Mouse (Mus musculus): ENCODE results near the gene Bend7. TPM values are rescaled to one million over a fixed set of nuclear protein-coding genes. Genes with fewer than 3 reads are reported as not detected.

Gene Bend7
- polyA plus RNA-seq (2015; fragmentation: Nextera tagmentation; extraction: Ambion mirVana), result 1.4 and 1.7 TPM in 2 replicates

DNA sequence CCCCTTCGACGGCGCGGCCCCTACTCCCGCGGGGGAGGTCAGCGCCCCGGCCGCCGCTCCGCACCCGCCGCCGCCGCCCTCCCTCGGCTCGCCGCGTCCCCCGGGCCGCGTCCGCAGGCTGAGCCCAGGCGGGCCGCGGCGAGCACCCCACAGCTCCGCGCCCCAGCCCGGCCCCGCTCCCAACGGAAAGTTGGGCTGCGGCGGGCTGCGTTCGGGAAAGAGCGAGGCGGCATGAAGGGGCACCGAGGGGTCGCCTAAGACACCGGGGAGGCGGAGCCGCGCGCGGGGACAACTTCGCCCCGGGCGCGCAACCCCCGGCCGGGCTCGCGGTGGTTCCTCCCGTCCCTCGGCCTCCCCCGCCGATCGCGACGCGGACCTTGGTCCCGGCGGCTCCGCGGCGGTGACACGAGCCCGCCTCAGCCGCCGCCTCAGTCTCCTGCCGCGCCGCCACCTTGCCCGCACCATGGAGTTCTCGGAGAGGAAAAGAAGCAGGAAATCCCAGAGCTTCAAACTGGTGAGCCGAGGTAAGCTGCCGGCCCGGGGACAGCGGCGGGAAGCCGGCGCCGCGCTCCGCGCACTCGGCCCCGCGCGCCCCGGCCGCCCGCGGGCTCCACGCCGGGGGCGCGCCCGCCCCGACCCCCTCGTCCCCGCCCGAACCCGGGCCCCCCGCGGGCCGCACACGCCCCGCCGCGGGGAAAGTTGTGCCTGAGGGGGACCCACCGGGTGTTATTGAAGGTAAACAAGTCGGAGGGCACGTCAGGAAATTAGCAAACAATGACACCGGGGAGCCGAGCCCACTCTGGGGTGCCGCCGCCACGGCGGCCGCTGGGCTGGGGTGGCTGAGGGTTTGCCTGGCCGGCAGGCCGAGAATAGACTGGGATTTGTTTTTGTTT is at the start of gene Bend7:
TSS of gene Bend7 (plus strand) at position 63 of the 893 bp plus-strand sequence.
- Histone ChIP-seq H3K27ac (replicated peaks) (0 out of 2 replicates have a peak within 1 kb of the TSS, but pooled peaks have one; percentile 45), H3K36me3 (replicated peaks) (no peaks in the 10 kb centered on the region), H3K4me1 (replicated peaks) (0 out of 2 replicates have a peak, but pooled peaks cover 7% of the 10 kb centered on the region), H3K9me3 (replicated peaks) (no peaks in the 10 kb centered on the region), H3K4me3 (replicated peaks) (peak within 1 kb of the TSS; percentile 57), H3K9ac (peak within 1 kb of the TSS; percentile 35; the same call in 1 of the 2 replicates), H3K27me3 (peaks cover 68% of the 10 kb centered on the region), H3K4me2 (peak within 1 kb of the TSS; percentile 61)
- ATAC-seq (ENCODE audit: insufficient read depth), result peak; percentile 73
- WGBS (ENCODE audit: insufficient replicate concordance), result under 1% methylated on average over 104 of the region's 124 CpGs

DNA sequence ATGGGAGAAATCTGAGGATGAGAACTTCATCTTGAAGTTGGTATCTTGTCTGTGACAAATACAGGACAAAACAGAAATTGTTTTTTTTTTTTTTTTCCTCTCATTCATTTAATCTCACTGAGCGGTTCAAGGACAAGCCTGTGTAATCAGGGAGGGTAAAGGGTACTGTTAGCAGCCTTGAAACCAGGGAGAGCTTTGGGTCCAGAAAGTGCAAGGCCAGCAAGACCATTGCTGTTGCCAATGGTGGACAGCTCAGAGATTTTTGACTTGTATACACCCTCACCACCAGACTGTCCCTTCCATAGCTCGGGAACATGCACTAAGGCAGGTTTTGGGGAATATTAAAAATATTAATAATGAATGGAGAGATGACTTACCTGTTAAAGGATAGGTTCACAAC is 49.0 kb upstream of the Bend7 start:
- Histone ChIP-seq H3K27me3 (no peaks in the 10 kb centered on the region), H3K4me3 (replicated peaks) (no peak overlapping the region), H3K4me2 (no peak overlapping the region), H3K36me3 (replicated peaks) (no peaks in the 10 kb centered on the region), H3K9ac (no peak overlapping the region), H3K27ac (replicated peaks) (no peak overlapping the region), H3K4me1 (replicated peaks) (no peaks in the 10 kb centered on the region), H3K9me3 (replicated peaks) (no peaks in the 10 kb centered on the region)
- ATAC-seq (ENCODE audit: insufficient read depth), result no peak
- WGBS (ENCODE audit: insufficient replicate concordance), result 53% methylated on average over 2 of the region's 2 CpGs

DNA sequence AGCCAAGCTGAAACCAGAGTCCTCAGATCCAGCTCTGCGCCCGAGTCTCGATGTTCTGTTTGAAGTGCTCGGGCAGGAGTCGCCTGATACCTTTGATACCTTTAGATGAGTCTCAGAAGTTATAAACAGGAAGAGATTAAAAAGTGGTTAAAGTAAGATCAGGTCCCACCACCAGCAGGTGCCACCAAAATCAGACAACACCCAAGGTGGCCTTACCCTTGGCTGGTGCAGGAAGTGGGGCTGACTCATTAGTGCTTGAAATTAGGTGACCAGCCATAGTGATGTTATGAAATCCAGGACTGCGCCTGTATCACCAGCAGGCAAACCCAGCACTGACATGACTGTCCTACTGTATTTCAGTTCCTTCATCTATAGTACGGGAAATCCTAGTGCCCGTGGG is 47.9 kb upstream of the Bend7 start:
- no peak overlapping the region for H3K27ac ChIP-seq (replicated peaks)
- WGBS (ENCODE audit: insufficient replicate concordance), result 72% methylated on average over 8 of the region's 8 CpGs
- no peaks in the 10 kb centered on the region for H3K9me3 ChIP-seq (replicated peaks)
- no peaks in the 10 kb centered on the region for H3K27me3 ChIP-seq
- no peak overlapping the region for H3K9ac ChIP-seq
- ATAC-seq (ENCODE audit: insufficient read depth), result no peak
- no peaks in the 10 kb centered on the region for H3K36me3 ChIP-seq (replicated peaks)
- no peak overlapping the region for H3K4me2 ChIP-seq
- no peak overlapping the region for H3K4me3 ChIP-seq (replicated peaks)
- no peaks in the 10 kb centered on the region for H3K4me1 ChIP-seq (replicated peaks)

DNA sequence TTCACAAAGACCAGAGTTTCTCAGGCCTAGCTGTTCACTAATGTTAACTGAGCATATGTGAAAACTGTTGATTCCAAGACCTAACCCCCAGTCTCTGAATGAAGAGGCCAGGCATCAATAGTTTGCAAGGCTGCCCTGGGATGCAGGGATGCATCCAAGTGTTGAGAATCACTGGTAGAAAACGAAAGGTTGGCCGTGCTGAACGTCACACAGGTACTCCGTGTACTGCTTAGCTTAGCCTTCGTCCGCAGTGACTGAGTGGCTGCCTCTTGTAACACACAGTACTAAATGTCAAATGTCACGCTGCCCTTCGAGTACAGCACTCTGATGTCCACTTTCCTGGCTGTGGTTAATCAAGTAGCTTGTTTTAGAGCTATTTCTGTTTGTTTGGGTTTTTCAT is 46.0 kb upstream of the Bend7 start:
- no peak overlapping the region for H3K27ac ChIP-seq (replicated peaks)
- H3K4me2 ChIP-seq, result no peak overlapping the region
- no peaks in the 10 kb centered on the region for H3K27me3 ChIP-seq
- no peak overlapping the region for H3K9ac ChIP-seq
- H3K9me3 ChIP-seq (replicated peaks), result no peaks in the 10 kb centered on the region
- no peak for ATAC-seq (ENCODE audit: insufficient read depth)
- H3K4me1 ChIP-seq (replicated peaks), result no peaks in the 10 kb centered on the region
- H3K36me3 ChIP-seq (replicated peaks), result no peaks in the 10 kb centered on the region
- WGBS (ENCODE audit: insufficient replicate concordance), result 70% methylated on average over 8 of the region's 8 CpGs
- H3K4me3 ChIP-seq (replicated peaks), result no peak overlapping the region

DNA sequence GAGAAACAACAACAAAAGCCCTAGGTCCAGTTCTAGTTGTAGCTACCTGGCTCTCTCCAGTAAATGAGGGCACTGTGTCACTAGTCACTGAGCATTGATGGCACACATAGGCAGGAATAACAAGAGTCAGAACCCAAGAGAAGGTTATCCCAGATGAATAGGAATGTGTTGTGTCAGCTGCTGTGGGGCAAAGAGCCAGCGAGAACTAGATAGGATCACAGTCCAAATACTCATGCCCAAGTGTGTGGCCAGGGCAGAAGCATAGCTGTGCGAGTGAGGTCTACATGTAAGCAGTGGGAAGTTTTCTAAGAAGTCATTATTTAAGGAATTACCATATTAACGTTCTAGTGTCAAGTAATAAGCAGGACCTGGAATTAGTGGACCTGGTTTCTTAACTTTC is 37.7 kb upstream of the Bend7 start:
- Histone ChIP-seq H3K36me3 (replicated peaks) (no peaks in the 10 kb centered on the region), H3K27me3 (no peaks in the 10 kb centered on the region), H3K4me2 (no peak overlapping the region), H3K9ac (no peak overlapping the region), H3K9me3 (replicated peaks) (no peaks in the 10 kb centered on the region), H3K27ac (replicated peaks) (no peak overlapping the region), H3K4me1 (replicated peaks) (no peaks in the 10 kb centered on the region), H3K4me3 (replicated peaks) (no peak overlapping the region)
- 65% methylated on average over 3 of the region's 3 CpGs for WGBS (ENCODE audit: insufficient replicate concordance)
- ATAC-seq (ENCODE audit: insufficient read depth), result no peak

DNA sequence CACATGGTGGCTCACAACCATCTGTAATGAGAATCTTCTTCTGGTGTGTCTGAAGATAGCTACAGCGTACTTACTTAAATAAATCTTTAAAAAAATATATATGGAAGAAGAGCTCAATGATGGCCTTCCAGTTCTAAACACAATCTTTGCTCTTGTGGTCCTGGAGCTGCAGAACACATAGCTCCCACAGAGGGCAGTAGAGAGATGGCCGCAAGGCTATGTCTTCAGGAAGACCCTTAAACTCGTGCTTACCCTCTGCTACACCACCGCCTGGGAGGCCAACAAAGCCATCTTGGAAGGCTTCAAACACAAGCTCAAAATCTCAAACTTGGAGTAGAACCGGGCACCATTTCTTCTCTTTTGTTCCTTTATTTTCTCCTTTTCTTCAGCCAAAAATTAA is 6.4 kb upstream of the Bend7 start:
- Histone ChIP-seq H3K36me3 (replicated peaks) (no peaks in the 10 kb centered on the region), H3K27me3 (peaks cover 14% of the 10 kb centered on the region), H3K9ac (no peak overlapping the region), H3K4me3 (replicated peaks) (no peak overlapping the region), H3K9me3 (replicated peaks) (no peaks in the 10 kb centered on the region), H3K4me1 (replicated peaks) (no peaks in the 10 kb centered on the region), H3K27ac (replicated peaks) (no peak overlapping the region), H3K4me2 (no peak overlapping the region)
- no peak for ATAC-seq (ENCODE audit: insufficient read depth)
- WGBS (ENCODE audit: insufficient replicate concordance), result 40% methylated on average over 5 of the region's 5 CpGs

DNA sequence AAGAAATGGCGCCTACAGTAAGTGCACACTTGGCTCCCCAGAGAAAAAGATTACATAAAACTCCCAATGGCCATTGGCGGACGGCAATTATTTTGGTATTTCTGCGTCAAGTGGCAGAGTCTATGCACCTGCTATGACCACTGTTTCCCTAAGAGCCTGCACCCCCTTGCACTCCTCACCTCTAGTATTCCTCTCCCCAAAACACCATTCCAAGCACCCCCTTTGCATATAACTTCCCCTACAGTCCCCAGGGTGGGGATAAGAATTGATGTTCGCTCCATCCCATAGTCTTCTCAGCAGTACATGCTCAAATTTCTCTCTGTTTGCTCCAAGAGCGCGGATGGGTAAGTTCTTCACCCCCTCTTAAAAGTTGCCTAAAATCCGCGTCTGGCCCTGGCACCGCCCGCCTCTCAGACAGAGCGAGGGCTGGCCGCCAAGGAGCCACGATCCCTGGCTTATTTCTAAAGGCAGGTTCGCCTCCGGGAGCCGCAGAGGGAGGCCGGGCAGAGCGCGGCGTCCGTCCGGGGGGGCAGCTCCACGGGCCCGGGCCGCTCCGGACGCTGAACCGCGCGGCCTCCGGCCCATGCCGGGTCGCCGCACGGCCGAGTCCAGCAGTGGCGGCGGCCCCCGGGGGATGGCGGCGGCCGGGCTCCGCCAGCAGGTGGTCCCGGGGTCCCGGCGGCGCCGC is 406 bp upstream of the Bend7 start:
- Histone ChIP-seq H3K9me3 (replicated peaks) (no peaks in the 10 kb centered on the region), H3K4me3 (replicated peaks) (peak overlapping the region; percentile 57), H3K4me1 (replicated peaks) (0 out of 2 replicates have a peak, but pooled peaks cover 7% of the 10 kb centered on the region), H3K36me3 (replicated peaks) (no peaks in the 10 kb centered on the region), H3K27me3 (peaks cover 68% of the 10 kb centered on the region), H3K4me2 (peak overlapping the region; percentile 61), H3K27ac (replicated peaks) (no peak overlapping the region), H3K9ac (no peak overlapping the region)
- peak; percentile 64 for ATAC-seq (ENCODE audit: insufficient read depth)
- WGBS (ENCODE audit: insufficient replicate concordance), result 5% methylated on average over 48 of the region's 49 CpGs

DNA sequence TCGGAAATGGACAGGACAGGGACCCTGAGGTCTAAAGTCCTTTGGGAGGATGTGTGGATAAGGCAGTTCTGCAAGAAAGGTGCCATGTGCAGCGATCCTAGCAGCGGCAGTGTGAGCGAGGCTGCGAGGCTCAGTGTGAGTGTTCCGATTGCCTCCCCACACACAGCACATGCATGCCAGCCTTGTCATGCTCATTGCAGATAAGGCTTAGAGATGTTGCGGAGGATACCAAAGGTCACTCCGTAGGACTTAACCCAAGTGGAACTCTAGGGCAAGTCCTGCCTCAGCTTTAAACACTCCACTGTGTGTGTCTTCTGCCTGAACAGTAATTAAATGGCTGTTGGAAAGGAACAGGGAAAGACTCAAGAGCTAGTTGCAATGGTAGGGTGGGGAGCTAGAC is 5.5 kb downstream of the Bend7 start:
- WGBS (ENCODE audit: insufficient replicate concordance), result 59% methylated on average over 8 of the region's 8 CpGs
- no peak overlapping the region for H3K4me3 ChIP-seq (replicated peaks)
- H3K9me3 ChIP-seq (replicated peaks), result no peaks in the 10 kb centered on the region
- H3K9ac ChIP-seq, result no peak overlapping the region
- no peaks in the 10 kb centered on the region for H3K36me3 ChIP-seq (replicated peaks)
- no peak for ATAC-seq (ENCODE audit: insufficient read depth)
- H3K4me1 ChIP-seq (replicated peaks), result peaks cover 7% of the 10 kb centered on the region; the same call in 1 of the 2 replicates
- H3K27ac ChIP-seq (replicated peaks), result no peak overlapping the region
- peaks cover 35% of the 10 kb centered on the region for H3K27me3 ChIP-seq
- H3K4me2 ChIP-seq, result no peak overlapping the region

DNA sequence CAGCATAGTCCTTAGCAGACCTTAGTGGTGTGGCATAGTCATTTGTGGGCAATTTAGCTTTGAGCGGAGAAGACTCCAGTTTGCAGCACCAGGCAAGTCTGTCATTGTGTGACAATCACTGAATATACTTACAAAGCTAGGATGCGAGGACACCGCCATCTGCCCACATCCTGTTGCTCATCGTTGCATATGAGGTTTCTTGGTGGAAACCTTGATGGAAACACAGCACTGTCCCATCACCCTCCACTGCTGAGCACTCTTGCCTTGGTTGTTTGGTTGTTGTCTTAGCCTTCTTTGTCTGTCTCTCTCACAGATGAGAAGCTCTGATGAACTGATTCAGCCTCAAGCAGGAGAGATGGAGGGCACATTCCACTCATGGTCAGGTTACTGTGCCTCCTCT is 12.5 kb downstream of the Bend7 start:
- Histone ChIP-seq H3K4me3 (replicated peaks) (no peak overlapping the region), H3K27me3 (no peaks in the 10 kb centered on the region), H3K9ac (no peak overlapping the region), H3K9me3 (replicated peaks) (no peaks in the 10 kb centered on the region), H3K36me3 (replicated peaks) (no peaks in the 10 kb centered on the region), H3K27ac (replicated peaks) (no peak overlapping the region), H3K4me2 (no peak overlapping the region), H3K4me1 (replicated peaks) (no peaks in the 10 kb centered on the region; the same call in 1 of the 2 replicates)
- no peak for ATAC-seq (ENCODE audit: insufficient read depth)
- WGBS (ENCODE audit: insufficient replicate concordance), result 55% methylated on average over 4 of the region's 4 CpGs

DNA sequence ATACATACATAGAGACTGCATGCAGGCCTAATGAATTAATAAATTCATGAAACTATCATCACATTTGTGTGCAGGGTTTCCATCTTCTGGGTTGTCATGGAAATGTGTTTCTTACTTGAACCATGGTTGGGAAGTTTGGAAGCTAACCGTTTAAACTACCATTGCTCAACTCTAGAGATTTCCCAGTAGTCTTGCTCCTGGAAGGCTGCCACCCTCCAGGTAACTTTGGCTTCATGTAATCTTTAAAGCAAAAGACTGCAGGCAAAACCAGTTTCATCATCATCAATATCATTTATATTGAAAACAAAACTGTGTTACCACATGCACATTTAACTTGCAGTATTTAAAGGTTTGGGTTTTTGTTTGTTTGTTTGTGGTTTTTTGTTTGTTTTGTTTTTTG is 16.3 kb downstream of the Bend7 start:
- Histone ChIP-seq H3K9me3 (replicated peaks) (no peaks in the 10 kb centered on the region), H3K4me2 (no peak overlapping the region), H3K36me3 (replicated peaks) (no peaks in the 10 kb centered on the region), H3K27ac (replicated peaks) (no peak overlapping the region), H3K9ac (no peak overlapping the region), H3K27me3 (no peaks in the 10 kb centered on the region), H3K4me3 (replicated peaks) (no peak overlapping the region), H3K4me1 (replicated peaks) (no peaks in the 10 kb centered on the region)
- WGBS (ENCODE audit: insufficient replicate concordance), result 34% methylated on average over 1 of the region's 1 CpGs
- no peak for ATAC-seq (ENCODE audit: insufficient read depth)

DNA sequence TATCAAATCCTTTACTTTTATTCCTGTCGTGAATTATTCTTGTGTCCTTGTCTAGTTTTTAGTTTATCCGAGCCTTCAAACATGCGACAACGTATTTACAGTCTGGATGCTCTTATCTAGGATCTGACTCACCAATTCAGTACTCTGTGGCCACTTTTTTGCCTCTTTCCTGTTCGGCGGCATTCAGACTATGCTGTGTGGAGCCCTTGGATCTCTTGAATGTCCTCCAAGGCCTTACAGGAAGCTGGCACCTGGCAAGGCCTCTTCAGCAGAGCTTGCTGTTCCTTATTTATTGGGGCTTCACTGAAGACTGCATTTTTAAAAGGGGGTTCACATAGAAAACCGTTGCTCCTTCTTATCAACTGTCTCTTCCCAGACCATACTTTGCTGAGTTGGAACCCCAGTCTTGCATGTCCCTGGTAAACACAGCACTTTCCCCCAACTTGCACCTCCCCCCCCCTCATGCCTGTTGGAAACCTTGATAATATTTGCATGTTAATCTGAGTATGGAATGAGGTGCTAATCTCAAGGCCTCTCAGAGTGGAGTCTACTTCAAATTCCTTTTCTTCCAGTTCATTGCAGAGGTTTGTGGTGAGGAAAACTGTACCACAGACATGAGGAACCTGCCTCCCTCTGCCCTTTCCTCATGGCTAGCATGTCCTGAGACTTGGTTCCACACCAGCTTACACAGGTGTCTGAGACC is 18.6 kb downstream of the Bend7 start:
- no peak for ATAC-seq (ENCODE audit: insufficient read depth)
- WGBS (ENCODE audit: insufficient replicate concordance), result 46% methylated on average over 7 of the region's 7 CpGs
- no peak overlapping the region for H3K27ac ChIP-seq (replicated peaks)
- no peak overlapping the region for H3K9ac ChIP-seq
- no peaks in the 10 kb centered on the region for H3K4me1 ChIP-seq (replicated peaks)
- no peak overlapping the region for H3K4me3 ChIP-seq (replicated peaks)
- no peaks in the 10 kb centered on the region for H3K9me3 ChIP-seq (replicated peaks)
- H3K27me3 ChIP-seq, result no peaks in the 10 kb centered on the region
- no peak overlapping the region for H3K4me2 ChIP-seq
- no peaks in the 10 kb centered on the region for H3K36me3 ChIP-seq (replicated peaks)
